Mouse (Mus musculus) kidney, postnatal 0 days (tissue): ENCODE data around the gene H2afz. TPM values are rescaled to one million over a fixed set of nuclear protein-coding genes. Genes with fewer than 3 reads are reported as not detected.

Experiments
- ATAC-seq: fragments of 200-750 bp; cut with Nextera tagmentation; replicated peaks from 2 replicates; pipeline ENCODE4 v1.8.0; 2017; ENCODE audit warnings: low read depth, moderate number of reproducible peaks, moderate TSS enrichment, moderate library complexity; ENCODE audit not compliant: low FRiP score
- DNase-seq: peaks from one replicate; pipeline ENCODE4 v3.0.0-alpha.2; 2016; ENCODE audit warnings: low spot score
- H3K27ac ChIP-seq: fragments of 300-500 bp; sonication (generic); 2 replicates; pipeline ENCODE4 v1.5.1; 2014; ENCODE audit warnings: mild to moderate bottlenecking
- H3K27me3 ChIP-seq: fragments of 300-500 bp; sonication (generic); 2 replicates; pipeline ENCODE4 v1.6.1; 2014; ENCODE audit warnings: low read length, mixed read lengths; ENCODE audit not compliant: insufficient read depth
- H3K36me3 ChIP-seq: fragments of 300-500 bp; sonication (generic); 2 replicates; pipeline ENCODE4 v1.6.1; 2014; ENCODE audit warnings: low read length, mixed read lengths; ENCODE audit not compliant: insufficient read depth
- H3K4me1 ChIP-seq: fragments of 300-500 bp; sonication (generic); replicated peaks from 2 replicates; pipeline ENCODE4 v1.6.1; 2014; ENCODE audit warnings: antibody characterized with exemption, low read length, mixed read lengths; ENCODE audit not compliant: insufficient read depth
- H3K4me2 ChIP-seq: fragments of 300-500 bp; sonication (generic); 2 replicates; pipeline ENCODE4 v1.6.1; 2014; ENCODE audit warnings: mild to moderate bottlenecking, low read length, moderate library complexity, mixed read lengths
- H3K4me3 ChIP-seq: fragments of 300-500 bp; sonication (generic); replicated peaks from 2 replicates; pipeline ENCODE4 v1.5.1; 2014; ENCODE audit warnings: low read depth, low read length
- H3K9ac ChIP-seq: fragments of 300-500 bp; sonication (generic); 2 replicates; pipeline ENCODE4 v1.6.1; 2014; ENCODE audit warnings: low read depth, low read length
- H3K9me3 ChIP-seq: fragments of 300-500 bp; sonication (generic); replicated peaks from 2 replicates; pipeline ENCODE4 v1.6.1; 2016; ENCODE audit warnings: low read length, inconsistent platforms, mixed read lengths
- CTCF ChIP-seq: IDR thresholded peaks from 2 replicates; pipeline ENCODE4 v1.5.1; 2016; ENCODE audit warnings: antibody characterized with exemption, low read depth, mild to moderate bottlenecking, moderate library complexity
- WGBS: fragments of 180-500 bp; shearing (Covaris S2); extraction: QIAGEN DNeasy Blood & Tissue Kit; methylation state at CpG from one replicate; pipeline ENCODE4 v1.1.7; 2014; 5-methylcytosine and 5-hydroxymethylcytosine counted together
- polyA plus RNA-seq: library from polyadenylated mRNA; unstranded; fragments of >200 nt; fragmentation: Nextera tagmentation; extraction: Ambion mirVana; gene quantifications from 2 replicates; pipeline ENCODE4 v1.2.1, GENCODE M21; 2015

Gene H2afz
- polyA plus RNA-seq, 1 experiment from 2014 or later, result 1,659 TPM

DNA sequence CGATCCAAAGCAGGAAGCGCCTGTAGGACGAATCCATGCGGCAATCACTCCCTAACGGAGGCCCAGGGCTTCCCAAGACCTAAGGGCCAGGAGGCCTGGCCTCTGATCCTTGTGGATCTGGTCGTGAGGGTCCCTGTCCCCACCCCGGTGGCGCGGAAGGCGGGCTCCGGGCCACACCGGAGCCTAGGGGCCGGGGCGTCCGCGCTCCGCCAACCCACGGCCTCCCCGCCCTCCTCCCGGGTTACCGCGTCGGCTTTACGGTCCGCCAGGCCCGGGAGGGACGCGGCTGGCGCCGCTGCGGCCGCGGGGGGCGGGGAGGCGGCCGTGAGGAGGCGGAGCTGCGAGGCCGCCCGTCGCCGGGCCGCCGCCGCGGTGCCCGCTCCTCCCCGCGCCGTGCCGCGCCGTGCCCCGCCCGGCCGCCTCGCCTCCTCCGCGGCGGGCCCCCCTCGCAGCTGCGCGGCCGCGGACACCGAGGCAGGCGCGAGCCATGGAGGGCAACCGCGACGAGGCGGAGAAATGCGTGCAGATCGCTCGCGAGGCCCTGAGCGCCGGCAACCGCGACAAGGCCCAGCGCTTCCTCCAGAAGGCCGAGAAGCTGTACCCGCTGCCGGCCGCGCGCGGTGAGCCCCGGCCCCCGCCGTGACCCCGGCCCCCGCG is 3.3 kb downstream of the H2afz start, which contains the start of gene Dnajb14:
Gene Dnajb14 (plus strand): TSS at position 239 of the 657 bp plus-strand sequence.
- no peak for TF ChIP-seq CTCF
- Histone ChIP-seq H3K4me1 (no peaks in the 10 kb centered on the region; the same call in 1 of the 2 replicates), H3K4me3 (peak within 1 kb of the TSS; percentile 97), H3K4me2 (peak within 1 kb of the TSS; percentile 94), H3K36me3 (no peaks in the 10 kb centered on the region), H3K27ac (peak within 1 kb of the TSS; percentile 99), H3K27me3 (no peaks in the 10 kb centered on the region), H3K9me3 (no peaks in the 10 kb centered on the region), H3K9ac (peak within 1 kb of the TSS; percentile 98)
- DNase-seq (peak; percentile 48), ATAC-seq (peak; percentile 5; the same call in 1 of the 2 replicates)
- under 1% methylated on average over 81 of the region's 94 CpGs for WGBS

DNA sequence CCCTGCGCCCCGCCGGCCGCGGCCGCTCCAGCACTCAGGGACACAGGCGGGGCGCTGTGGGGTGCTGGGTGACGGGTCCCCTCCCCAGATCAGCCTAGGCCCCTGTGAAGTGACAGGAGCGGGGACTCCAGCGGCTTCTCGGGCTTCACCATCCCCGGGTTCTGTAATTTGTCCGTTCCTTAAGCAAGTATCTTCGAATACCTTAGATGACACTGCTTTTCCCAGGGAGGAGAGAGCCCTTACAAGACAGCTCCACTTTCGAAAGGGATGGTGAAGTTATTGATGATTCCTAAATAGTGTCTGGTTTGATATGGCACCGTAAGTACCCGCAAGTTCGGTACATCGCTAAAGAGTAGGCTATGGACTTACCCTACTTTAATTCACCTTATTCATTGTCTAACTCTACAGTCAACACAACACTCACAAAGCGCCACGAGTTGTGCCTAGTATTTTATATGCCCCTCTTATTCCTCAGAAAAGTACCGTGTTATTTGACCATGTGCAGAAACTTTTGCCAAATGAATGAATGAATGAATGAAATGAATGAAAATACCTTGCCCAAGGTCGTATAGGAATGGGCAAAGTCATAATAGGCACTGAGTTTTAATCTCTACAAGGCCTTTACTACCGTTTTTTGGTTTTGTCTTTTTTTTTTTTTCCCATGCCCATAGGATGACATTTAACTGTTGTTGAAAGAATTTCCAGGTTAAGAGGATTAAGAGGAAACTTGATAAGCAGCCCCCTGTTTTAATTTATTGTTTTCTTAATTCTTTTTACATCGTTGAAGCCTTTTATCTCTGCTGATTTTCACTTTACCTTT is 4.0 kb downstream of the H2afz start:
- TF ChIP-seq CTCF, result no peak
- Histone ChIP-seq H3K27ac (peak overlapping the region; percentile 99), H3K4me2 (peak overlapping the region; percentile 94), H3K4me1 (no peaks in the 10 kb centered on the region; the same call in 1 of the 2 replicates), H3K9me3 (no peaks in the 10 kb centered on the region), H3K27me3 (no peaks in the 10 kb centered on the region), H3K36me3 (no peaks in the 10 kb centered on the region), H3K9ac (peak overlapping the region; percentile 98), H3K4me3 (peak overlapping the region; percentile 97)
- ATAC-seq (no peak), DNase-seq (peak; percentile 43)
- WGBS, result 2% methylated on average over 26 of the region's 26 CpGs

DNA sequence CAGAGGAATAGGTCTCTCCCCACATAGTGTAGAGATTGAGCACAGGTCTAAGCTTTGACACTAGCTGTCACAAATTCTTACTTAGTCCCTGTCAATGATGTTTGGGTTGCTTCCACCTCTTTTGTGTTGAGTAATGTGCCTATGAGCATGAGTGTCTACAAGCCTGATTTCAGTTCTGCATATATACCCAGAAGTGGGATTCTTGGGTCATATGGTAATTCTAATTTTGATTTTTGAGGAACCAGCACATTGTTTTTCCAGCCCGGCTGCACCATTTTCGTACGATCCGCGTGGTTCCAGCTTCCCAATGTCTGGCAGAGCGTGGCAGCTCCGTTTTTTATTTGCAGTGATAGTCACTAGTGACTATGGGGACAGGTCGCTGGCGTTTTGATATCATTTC is 5.1 kb downstream of the H2afz start:
- no peak overlapping the region for H3K4me3 ChIP-seq
- H3K27ac ChIP-seq, result no peak overlapping the region
- H3K9ac ChIP-seq, result no peak overlapping the region
- H3K4me1 ChIP-seq, result no peaks in the 10 kb centered on the region; the same call in 1 of the 2 replicates
- no peak for TF ChIP-seq CTCF
- no peak overlapping the region for H3K4me2 ChIP-seq
- no peaks in the 10 kb centered on the region for H3K27me3 ChIP-seq
- DNase-seq (peak; percentile 4), ATAC-seq (no peak)
- H3K36me3 ChIP-seq, result no peaks in the 10 kb centered on the region
- WGBS, result 89% methylated on average over 9 of the region's 9 CpGs
- no peaks in the 10 kb centered on the region for H3K9me3 ChIP-seq

DNA sequence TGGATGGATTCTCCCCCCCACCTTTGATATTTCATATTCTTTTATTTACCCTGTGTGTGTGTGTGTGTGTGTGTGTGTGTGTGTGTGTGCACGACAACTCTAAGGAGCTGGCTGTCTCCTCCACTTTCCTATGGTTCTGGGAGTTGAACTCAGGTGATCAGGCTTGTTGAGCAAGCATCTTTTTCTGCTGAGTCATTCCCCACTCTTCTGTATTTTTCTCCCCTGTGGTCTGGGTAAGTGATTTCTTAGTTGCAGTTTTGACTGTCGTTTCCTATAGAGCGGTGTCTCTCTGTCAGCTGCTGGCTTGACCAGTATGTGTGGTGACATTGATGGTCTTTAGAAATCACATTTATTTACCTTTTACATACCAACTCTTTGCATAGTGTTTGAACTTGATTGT is 15.0 kb downstream of the H2afz start:
- no peak for TF ChIP-seq CTCF
- H3K4me3 ChIP-seq, result no peak overlapping the region
- no peak overlapping the region for H3K9ac ChIP-seq
- H3K27ac ChIP-seq, result no peak overlapping the region
- ATAC-seq, result no peak
- H3K4me2 ChIP-seq, result no peak overlapping the region
- DNase-seq, result no peak
- no peaks in the 10 kb centered on the region for H3K36me3 ChIP-seq
- no peaks in the 10 kb centered on the region for H3K4me1 ChIP-seq
- no peaks in the 10 kb centered on the region for H3K27me3 ChIP-seq
- 87% methylated on average over 3 of the region's 3 CpGs for WGBS
- H3K9me3 ChIP-seq, result no peaks in the 10 kb centered on the region

DNA sequence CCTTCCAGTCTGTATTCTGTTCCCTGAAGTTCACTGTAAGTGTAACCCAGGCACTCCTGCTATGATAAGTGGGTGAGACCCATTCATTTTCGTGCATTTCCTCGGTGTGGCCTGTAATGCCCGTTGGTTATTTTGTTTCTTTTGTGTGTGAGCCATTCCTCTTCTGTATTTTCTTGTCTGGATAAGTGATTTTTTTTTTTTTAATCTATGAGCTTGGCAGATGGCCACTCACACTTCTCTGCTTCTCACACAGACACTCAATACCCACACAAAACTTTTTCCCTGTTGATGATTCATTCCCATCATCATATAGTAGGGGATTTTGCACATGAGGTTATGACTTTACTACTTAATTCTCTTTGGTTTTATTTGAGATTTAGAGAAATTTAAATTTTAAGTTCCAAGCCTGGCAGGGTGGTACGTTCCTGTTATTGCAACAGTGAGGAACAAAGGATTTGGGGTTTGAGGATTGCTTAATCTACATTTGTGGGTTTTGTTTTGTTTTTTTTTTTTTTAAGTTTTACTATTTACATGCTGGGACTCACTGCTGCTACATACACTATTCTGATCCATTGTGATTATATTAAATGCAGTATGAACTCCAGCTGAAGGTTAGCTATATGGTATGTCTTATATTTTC is 15.9 kb downstream of the H2afz start:
- no peaks in the 10 kb centered on the region for H3K4me1 ChIP-seq
- H3K9me3 ChIP-seq, result no peaks in the 10 kb centered on the region
- no peak overlapping the region for H3K4me2 ChIP-seq
- no peak for DNase-seq
- H3K9ac ChIP-seq, result no peak overlapping the region
- 79% methylated on average over 4 of the region's 4 CpGs for WGBS
- H3K36me3 ChIP-seq, result no peaks in the 10 kb centered on the region
- no peak overlapping the region for H3K4me3 ChIP-seq
- no peak for ATAC-seq
- H3K27ac ChIP-seq, result no peak overlapping the region
- no peak for TF ChIP-seq CTCF
- no peaks in the 10 kb centered on the region for H3K27me3 ChIP-seq

DNA sequence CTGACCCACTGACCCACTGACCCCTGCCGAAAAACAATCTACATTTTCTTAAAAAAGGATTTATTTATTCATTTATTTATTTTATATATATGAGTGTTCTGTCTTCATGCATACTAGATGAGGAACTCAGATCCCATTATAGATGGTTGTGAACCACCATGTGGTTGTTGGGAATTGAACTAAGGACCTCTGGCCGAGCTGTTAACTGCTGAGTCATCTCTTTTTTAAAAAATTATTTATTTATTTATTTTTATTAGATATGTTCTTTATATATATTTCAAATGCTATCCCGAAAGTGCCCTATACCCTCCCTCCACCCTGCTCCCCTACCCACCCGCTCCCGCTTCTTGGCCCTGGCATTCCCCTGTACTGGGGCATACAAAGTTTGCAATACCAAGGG is 16.8 kb downstream of the H2afz start:
- H3K9ac ChIP-seq, result no peak overlapping the region
- H3K4me1 ChIP-seq, result no peaks in the 10 kb centered on the region
- DNase-seq, result no peak
- TF ChIP-seq CTCF, result no peak
- WGBS, result 88% methylated on average over 5 of the region's 5 CpGs
- no peak for ATAC-seq
- H3K9me3 ChIP-seq, result no peaks in the 10 kb centered on the region
- H3K27ac ChIP-seq, result no peak overlapping the region
- H3K27me3 ChIP-seq, result no peaks in the 10 kb centered on the region
- H3K4me3 ChIP-seq, result no peak overlapping the region
- H3K36me3 ChIP-seq, result 0 out of 2 replicates have a peak, but pooled peaks cover 3% of the 10 kb centered on the region
- no peak overlapping the region for H3K4me2 ChIP-seq
